Mouse (Mus musculus) right cerebral cortex, postnatal 14 days (tissue): ENCODE results near the gene Dusp12.

Experiments
- DNase-seq: peaks from one replicate; pipeline ENCODE4 v3.0.0; 2022

Dusp12 gene

DNA sequence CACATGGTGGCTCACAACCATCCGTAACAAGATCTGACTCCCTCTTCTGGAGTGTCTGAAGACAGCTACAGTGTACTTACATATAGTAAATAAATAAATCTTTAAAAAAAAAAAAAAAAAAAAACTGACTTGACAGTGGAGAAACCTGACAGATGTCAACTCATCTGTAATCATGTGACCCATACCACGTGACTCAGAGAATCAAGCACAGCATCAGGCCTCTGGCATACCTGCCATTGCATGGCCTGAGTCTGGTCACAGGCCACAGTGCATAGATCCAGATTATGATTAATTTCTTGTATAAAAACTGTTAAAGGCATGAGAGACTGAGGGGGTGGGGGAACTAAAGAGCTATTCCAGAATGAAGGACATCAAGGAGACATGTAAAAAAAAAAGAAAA is 26.5 kb downstream of the Dusp12 start:
- DNase-seq, result no peak

DNA sequence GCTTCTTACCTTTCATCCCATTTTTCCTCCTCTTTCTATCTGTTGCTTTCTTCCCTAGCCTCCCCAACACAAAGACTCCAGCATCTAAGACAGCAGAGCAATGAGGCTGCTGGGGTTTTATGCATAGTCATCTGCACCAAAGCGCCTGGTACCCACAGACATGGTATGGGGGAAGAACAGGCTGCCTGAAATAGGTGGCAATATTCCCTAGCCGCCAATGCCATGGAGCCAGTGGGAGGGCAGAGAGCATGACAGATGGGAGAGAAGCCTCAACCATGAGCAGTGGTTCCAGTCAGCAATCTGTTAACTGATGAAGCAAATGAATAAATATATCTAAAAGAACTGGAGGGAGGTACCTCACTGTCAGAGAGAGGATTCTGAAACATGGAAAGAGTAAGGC is 28.0 kb downstream of the Dusp12 start:
- no peak for DNase-seq

DNA sequence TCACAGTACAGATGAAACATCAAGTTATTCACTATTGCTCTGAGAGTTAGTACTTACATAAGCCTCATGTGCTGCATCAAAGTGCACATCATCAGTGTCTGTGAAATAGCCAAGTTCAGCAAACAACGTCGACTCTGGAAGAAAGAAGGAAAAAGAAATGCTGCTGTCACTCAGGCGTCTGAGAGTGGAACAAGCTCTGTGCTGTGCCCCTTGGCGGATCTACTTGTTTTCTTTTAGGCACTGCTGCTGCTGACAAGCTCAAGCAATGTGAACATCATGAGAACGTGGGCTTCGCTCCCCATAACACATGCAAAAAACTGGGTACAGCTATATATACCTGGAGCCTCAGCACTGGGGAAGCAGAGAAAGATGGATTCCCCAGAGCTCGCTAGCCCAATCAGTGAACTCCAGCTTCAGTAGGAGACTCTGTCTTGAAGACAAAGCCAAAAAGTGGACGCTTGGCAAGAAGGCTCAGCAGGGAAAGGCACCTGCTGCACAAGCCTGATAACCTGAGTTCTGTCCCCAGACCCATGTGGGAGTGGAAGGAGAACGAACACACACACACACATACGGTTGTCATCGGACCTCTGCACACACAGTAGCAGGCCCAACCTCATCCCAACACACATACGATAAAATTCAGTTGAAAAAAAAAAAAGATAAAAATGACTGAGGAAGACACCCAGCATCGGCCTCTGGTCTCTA is 30.1 kb downstream of the Dusp12 start:
- DNase-seq, result no peak

DNA sequence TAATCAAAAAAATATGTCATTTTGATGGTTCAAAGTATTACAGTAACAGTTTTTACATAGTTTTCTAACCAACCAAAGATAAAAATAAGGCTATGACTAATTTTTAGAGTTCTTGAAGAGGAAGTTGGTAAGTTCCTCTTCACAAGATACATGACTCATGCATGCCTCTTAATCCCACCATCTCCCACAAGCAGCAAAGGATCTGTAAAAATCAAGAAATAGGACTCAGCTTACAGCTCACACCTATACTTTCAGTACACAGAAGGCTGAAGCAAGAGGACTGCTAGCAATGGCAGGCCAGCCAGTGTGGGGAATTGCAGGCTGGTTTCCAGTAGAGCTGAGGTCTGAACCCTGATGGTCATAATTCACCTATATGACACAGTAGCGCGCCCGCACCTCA is 31.7 kb downstream of the Dusp12 start:
- no peak for DNase-seq

DNA sequence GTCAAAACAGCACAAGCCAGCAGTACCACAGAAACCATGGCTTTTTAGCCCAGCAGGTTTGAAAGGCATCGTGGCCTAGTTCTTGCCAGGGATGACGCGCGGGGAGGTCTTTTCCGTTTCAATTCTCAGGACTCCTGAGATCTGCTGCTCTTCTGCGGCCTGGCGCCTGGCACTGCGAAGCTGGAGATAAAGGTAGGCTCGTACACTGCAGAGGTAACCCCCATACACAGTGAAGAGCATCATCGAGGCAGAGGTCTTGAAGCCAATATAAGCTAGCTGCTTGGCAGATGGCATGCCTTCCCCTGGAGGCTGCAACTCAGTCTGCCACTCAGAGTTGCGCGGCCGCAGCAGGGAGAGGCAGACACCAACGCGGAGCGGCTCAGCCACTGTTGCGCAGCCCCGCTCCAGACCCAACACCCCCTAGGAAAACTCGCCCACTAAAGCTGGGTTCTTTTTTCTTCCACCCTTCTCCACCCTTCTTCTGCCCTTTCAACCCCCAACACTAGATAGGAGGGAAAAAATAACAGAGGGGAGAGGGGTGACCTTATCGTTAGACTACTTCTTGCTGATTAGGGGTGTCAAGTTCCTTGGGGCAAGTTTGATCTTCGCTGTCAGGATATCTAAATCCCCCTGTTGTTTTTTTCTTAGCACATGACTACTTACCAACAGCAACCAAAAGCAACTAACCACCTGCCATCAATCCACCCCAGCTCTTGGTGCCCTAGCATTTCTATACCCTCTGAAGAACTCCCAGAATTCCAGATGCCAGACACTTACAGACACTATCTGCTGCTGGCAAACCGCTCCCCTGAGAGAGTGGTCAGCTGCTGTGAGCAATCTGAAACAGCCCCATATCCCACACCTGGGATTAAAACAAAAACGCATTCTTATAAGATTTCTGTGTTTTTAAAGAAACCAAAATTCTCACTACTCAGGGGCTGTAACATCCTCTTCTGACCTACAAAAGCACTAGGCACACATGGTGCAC is 34.4 kb downstream of the Dusp12 start:
- DNase-seq, result no peak

DNA sequence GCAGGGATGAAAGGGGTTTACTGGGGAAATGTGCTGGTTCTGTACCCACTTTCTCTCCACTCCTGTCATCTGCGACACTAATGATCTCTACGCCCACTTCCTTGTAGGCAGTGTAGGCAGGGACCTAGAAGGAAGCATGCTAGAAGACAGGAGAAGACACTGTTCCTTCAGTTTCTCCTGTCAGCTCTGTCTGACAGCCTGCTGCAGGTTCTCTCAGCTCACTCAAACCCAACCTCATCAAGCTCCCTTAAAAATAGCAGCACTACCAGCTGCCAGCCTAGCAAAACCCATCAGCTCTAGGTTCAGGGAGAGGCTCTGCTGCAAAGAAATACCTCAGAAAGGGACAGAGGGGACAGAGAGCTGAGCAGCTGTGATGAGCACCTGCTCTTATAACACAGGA is 35.3 kb downstream of the Dusp12 start:
- no peak for DNase-seq

DNA sequence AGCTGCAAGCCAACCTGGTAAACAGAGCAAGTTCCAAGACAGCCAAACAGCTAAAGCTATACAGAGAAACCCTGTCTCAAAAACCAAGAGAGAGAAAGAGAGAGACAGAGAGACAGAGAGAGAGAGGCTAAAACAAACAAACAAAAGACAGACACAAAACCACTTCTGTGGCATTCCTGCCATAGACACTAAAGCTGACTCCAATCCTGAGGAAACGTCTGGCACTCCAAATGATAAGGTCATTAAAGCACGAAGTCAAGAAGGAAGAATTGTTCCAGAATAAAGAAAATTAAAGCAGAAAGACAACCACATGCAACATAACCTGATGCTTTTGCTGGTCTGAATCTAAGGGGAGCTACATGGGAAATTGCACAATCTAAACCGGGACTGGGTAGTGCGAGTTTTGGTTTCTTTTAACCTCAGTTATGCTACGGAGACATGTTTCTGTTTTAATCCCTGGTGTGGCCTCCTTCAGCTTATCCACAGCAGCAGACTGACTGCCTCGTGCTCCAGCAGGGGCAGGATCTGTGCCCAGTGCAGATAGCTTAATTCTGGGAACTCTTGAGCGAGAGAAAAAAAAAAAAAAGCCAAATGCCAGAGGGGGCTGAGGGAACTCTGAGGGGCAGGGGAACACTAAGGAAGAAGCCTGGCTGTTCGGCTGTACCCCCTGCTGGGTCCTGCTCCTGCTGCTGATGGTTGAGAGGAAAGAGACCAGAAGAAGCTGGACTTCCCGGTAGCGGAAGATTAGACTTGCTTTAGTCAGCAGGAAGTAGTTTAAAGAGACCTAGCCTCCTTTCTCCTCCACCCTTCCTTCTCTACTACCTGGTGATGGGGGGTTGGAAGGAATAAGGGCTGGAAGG is 39.7 kb downstream of the Dusp12 start:
- DNase-seq, result no peak

DNA sequence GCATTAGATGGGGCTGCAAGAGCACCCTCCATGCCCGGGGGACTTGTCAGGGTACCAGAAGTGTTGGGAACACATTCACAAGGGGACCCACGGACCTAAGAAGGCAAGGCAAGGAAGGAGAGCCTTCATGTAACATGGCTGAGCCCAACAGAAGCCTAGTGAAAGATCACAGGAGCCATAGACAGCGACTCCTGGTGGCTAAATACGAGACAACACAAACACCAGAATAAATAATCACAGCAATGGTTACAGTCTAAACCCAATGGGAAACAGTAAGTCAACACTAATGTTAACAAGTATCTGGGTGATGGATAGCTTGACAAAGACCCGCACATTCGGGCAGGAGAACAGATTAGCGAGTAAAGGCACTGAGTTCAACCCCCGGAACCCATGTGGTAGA is 41.0 kb downstream of the Dusp12 start:
- no peak for DNase-seq

DNA sequence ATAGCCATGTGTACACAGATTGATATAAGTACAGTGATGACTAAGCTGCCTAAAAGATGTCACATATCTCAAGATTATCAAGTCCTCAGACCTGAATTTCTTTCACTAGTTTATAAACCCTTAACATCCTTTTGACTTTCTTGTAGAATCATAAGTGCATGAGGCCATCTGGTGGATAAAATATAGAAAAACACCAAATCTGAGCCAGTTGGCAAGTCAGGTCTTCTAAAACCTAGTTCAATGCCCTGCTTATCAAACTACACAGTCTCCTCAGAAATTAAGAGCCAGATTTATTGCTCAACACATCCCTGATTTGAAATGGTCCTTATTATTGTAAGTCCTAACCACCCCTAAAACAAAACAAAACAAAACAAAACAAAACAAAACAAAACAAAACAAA is 45.7 kb downstream of the Dusp12 start:
- no peak for DNase-seq

DNA sequence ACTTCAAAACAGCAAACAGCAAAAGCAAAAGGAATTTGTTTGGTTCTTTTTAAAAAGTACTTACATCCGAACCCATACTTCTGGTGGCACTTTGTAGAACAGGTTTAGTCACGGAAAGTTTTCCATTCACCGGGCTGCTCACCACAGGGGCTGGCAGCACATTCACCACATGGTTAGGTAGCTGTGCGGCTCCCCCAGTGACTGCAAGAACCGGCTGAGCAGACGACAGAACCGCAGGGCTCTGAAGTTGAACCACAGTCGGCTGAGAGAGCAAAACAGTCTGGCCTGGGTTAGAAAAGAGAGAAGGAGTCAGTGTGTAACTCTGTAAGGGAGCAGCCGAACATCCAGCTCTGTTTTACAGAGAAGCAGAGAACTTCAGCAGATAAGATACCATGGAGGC is 50.6 kb downstream of the Dusp12 start:
- DNase-seq, result no peak

DNA sequence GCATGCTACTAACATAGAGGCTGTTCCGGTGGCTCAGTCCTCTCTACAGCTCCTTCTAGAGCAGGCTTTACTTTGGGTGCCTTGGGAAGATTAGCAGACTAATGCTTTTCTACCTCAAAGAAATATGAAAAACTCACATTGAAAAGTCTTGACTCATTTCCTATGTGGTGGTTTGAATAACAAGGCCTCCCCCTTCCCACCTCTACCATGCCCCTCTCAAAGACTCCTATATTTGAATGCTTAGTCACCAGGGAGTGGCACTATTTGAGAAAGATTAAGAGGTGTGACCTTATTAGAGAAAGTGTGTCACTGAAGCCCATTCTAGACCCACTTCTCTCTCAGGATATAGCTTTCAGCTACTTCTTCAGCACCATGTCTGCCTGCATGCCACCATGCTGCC is 55.6 kb downstream of the Dusp12 start:
- no peak for DNase-seq

DNA sequence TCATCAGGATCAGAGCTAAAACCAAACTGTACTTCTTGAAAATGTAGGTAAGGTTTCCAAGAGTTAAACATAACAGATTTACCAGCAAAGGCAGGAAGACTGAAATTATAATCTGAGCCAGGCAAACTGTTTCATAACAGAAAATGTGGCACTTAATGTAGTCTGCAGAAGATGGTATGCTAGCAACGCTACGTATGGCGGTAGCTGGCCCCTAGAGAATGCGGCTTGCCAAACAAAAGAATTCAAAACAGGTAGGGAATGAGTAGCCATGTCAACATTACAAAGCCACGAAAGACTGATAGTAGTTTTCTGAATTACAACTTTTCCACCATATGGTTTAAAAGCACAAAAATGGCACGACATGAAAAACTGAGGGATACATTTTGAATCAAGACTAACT is 56.0 kb downstream of the Dusp12 start:
- no peak for DNase-seq
